9 mouse cellular contexts compared by ENCODE assay signal in genomic region chr11:54354595-54355563, GRCm38 (mm10). TPM values are rescaled to one million over a fixed set of nuclear protein-coding genes. Genes with fewer than 3 reads are reported as not detected.
DNase-seq lines count a peak whose midpoint lies in the region; ATAC-seq and TF ChIP-seq lines count a peak whose summit lies in the region.
"Had no signal": no experiment of that assay in that cellular context is flagged by ENCODE, and none has a peak within 500 bp of the region (broad histone marks: within the 10 kb centered on the region; RNA-seq: fewer than 3 reads in every experiment).

No protein-coding gene starts in this region.

- H3K27me3 ChIP-seq in kidney, adult 2 months (replicated peaks; ENCODE audit: control insufficient read depth, insufficient read depth, low read length), result no peaks in the 10 kb centered on the region
- H3K27me3 ChIP-seq in kidney, embryonic 14.5 days (ENCODE audit: control insufficient read depth, insufficient read depth, low read length), result no peaks in the 10 kb centered on the region
- H3K27me3 ChIP-seq in lung, embryonic 14.5 days (ENCODE audit: insufficient read depth, low read length), result no peaks in the 10 kb centered on the region

- H3K36me3 ChIP-seq in kidney, adult 2 months (ENCODE audit: control insufficient read depth, insufficient read depth, low read length), result no peaks in the 10 kb centered on the region
- H3K36me3 ChIP-seq in kidney, embryonic 14.5 days (ENCODE audit: control insufficient read depth, insufficient read depth, low read length), result no peaks in the 10 kb centered on the region
- H3K36me3 ChIP-seq in lung, embryonic 14.5 days (ENCODE audit: insufficient read depth), result no peaks in the 10 kb centered on the region

- H3K4me3 ChIP-seq in kidney, adult 2 months (ENCODE audit: insufficient read depth, low read depth, low read length), result no peak overlapping the region
- no peak overlapping the region for H3K4me3 ChIP-seq in kidney, embryonic 14.5 days (ENCODE audit: low read length)
- H3K4me3 ChIP-seq in cortical plate, adult 2 months (ENCODE audit: insufficient read depth, low read length), result no peak overlapping the region
- H3K4me3 ChIP-seq in lung, embryonic 14.5 days (ENCODE audit: low read depth, low read length), result no peak overlapping the region

- H3K4me2 ChIP-seq in kidney, embryonic 14.5 days (replicated peaks; ENCODE audit: low read depth, low read length), result no peak overlapping the region
- H3K4me2 ChIP-seq in lung, embryonic 14.5 days, result no peak overlapping the region

- WGBS in kidney, adult 2 months, result 56% methylated on average over 15 of the region's 15 CpGs
- 54% methylated on average over 15 of the region's 15 CpGs for WGBS in kidney, embryonic 14.5 days
- 40% methylated on average over 15 of the region's 15 CpGs for WGBS in lung, embryonic 14.5 days

- ATAC-seq in kidney, embryonic 14.5 days (ENCODE audit: low FRiP score, low TSS enrichment), result no peak
- ATAC-seq in lung, embryonic 14.5 days (ENCODE audit: insufficient read depth), result no peak

- H3K4me1 ChIP-seq in kidney, adult 2 months (ENCODE audit: control insufficient read depth, insufficient read depth, low read length), result no peaks in the 10 kb centered on the region
- no peaks in the 10 kb centered on the region for H3K4me1 ChIP-seq in kidney, embryonic 14.5 days (ENCODE audit: control insufficient read depth, insufficient read depth, low read length)
- H3K4me1 ChIP-seq in cortical plate, adult 2 months (ENCODE audit: control insufficient read depth, insufficient read depth, low read length), result peaks cover 3% of the 10 kb centered on the region; the same call in 1 of the 2 replicates
- no peaks in the 10 kb centered on the region for H3K4me1 ChIP-seq in lung, embryonic 14.5 days (ENCODE audit: insufficient read depth)

- H3K27ac ChIP-seq in kidney, adult 2 months (ENCODE audit: insufficient read depth, low read depth, low read length), result no peak overlapping the region
- no peak overlapping the region for H3K27ac ChIP-seq in kidney, embryonic 14.5 days (ENCODE audit: low read depth, low read length)
- no peak overlapping the region for H3K27ac ChIP-seq in cortical plate, adult 2 months (ENCODE audit: insufficient read depth, low read length)
- no peak overlapping the region for H3K27ac ChIP-seq in lung, embryonic 14.5 days (ENCODE audit: low read depth)

- TF ChIP-seq POLR2A in kidney, adult 2 months (IDR thresholded peaks at IDR 0.05; ENCODE audit: low read depth, low read length), result no peak
- no peak for TF ChIP-seq POLR2A in cortical plate, adult 2 months (IDR thresholded peaks at IDR 0.05; ENCODE audit: extremely low read depth, insufficient read depth, low read length)

- no peaks in the 10 kb centered on the region for H3K9me3 ChIP-seq in kidney, embryonic 14.5 days (ENCODE audit: control insufficient read depth, low read length)
- no peaks in the 10 kb centered on the region for H3K9me3 ChIP-seq in lung, embryonic 14.5 days (ENCODE audit: low read depth, low read length)

- no peak overlapping the region for H3K9ac ChIP-seq in kidney, embryonic 14.5 days (ENCODE audit: low read depth, low read length)
- no peak overlapping the region for H3K9ac ChIP-seq in lung, embryonic 14.5 days

- TF ChIP-seq CTCF in kidney, adult 2 months (conservative IDR thresholded peaks at IDR 0.05; ENCODE audit: insufficient read depth, insufficient read length, low read depth, low read length), result peak; percentile 53
- TF ChIP-seq CTCF in cortical plate, adult 2 months (IDR thresholded peaks at IDR 0.05; ENCODE audit: extremely low read depth, insufficient read depth, low read length), result peak; percentile 69
- TF ChIP-seq CTCF in lung, embryonic 14.5 days (IDR thresholded peaks at IDR 0.05; ENCODE audit: low read depth), result peak; percentile 56

- peak; percentile 27 for DNase-seq in kidney, adult 2 months
- peak; percentile 74 for DNase-seq in R1 (ENCODE audit: low read depth, low spot score)
- DNase-seq in hindlimb bud, embryonic 11.5 days (ENCODE audit: extremely low spot score, low read depth, low spot score), result peak; percentile 82
- peak; percentile 60 for DNase-seq in lung, embryonic 14.5 days
- peak; percentile 61 for DNase-seq in retina, postnatal 7 days (ENCODE audit: low read depth, low spot score)
- no peak for DNase-seq in frontal cortex, postnatal 14 days (ENCODE audit: low spot score in 2 of 2)

RNA-seq across cellular contexts. Expression of gene Meikin, which starts 15.6 kb away (rescaled TPM):
- polyA plus RNA-seq in kidney, adult 2 months (2012; rRNA removed), result not detected in 2 replicates
- polyA plus RNA-seq in kidney, embryonic 14.5 days (2014; fragmentation: Nextera tagmentation; extraction: Ambion mirVana), result not detected in 2 replicates
- polyA plus RNA-seq in cortical plate, adult 2 months (2012; rRNA removed), result not detected in 2 replicates
- not detected in 2 replicates for polyA plus RNA-seq in lung, embryonic 14.5 days (2014; fragmentation: Nextera tagmentation; extraction: Ambion mirVana)
- polyA plus RNA-seq: gonadal fat pad, adult 2 months had no signal

RNA-seq across cellular contexts. Expression of gene Acsl6, which starts 51.3 kb away (rescaled TPM):
- polyA plus RNA-seq in kidney, adult 2 months (2012; rRNA removed), result 0.19 and 0.53 TPM in 2 replicates
- 0.37 and 1.3 TPM in 2 replicates for polyA plus RNA-seq in kidney, embryonic 14.5 days (2014; fragmentation: Nextera tagmentation; extraction: Ambion mirVana)
- 191 and 192 TPM in 2 replicates for polyA plus RNA-seq in cortical plate, adult 2 months (2012; rRNA removed)
- 0.35 and 0.67 TPM in 2 replicates for polyA plus RNA-seq in lung, embryonic 14.5 days (2014; fragmentation: Nextera tagmentation; extraction: Ambion mirVana)

Comparison
In these comparisons a context has a peak if more than half of its experiments do, and no peak if none do; other contexts are left out.
1. DNase-seq: peak in kidney, adult 2 months (single experiment), R1 (single experiment), hindlimb bud, embryonic 11.5 days (single experiment), lung, embryonic 14.5 days (single experiment) and retina, postnatal 7 days (single experiment); none in frontal cortex, postnatal 14 days (0 of 2).
2. RNA of gene Acsl6, which starts 51.3 kb away (polyA plus RNA-seq): 191 to 192 TPM in cortical plate, adult 2 months; 0.37 to 1.3 TPM in kidney, embryonic 14.5 days, 0.35 to 0.67 TPM in lung, embryonic 14.5 days and 0.19 to 0.53 TPM in kidney, adult 2 months; every median in the first group is over 10 times any median in the second.
3. Peak in every context shown above with its lines, with median percentiles within 50 percentile points of each other: CTCF ChIP-seq.